Mouse (Mus musculus): Measurements from ENCODE around the gene Tmcc2. TPM values are rescaled to one million over a fixed set of nuclear protein-coding genes. Genes with fewer than 3 reads are reported as not detected.

Tmcc2 gene
- polyA plus RNA-seq, 1 experiment from 2014 or later = 598 TPM

DNA sequence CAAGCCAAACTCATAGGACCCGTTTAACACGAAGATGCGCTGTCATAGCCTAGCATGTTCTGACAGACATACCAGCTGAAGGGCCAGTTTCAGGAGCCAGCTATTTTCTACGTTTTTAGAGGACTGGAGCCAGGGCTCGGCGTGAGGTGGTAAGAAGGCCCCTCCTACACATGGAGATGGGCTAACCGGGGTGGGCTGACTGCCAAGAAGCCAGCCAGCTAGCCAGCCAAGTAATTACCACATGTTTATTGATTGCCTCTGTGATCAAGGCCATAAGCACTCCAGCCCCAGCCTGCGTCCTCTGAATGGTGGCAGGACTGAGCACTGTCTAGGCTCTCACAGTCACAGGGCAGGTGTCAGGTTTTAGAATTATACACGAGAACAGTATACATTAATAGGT is 64.3 kb downstream of the Tmcc2 start:
- no peak; the same call in 1 of the 2 replicates for ATAC-seq (ENCODE audit: insufficient read depth)
- H3K4me3 ChIP-seq (replicated peaks) = no peak overlapping the region
- no peak overlapping the region for H3K9ac ChIP-seq
- 68% methylated on average over 9 of the region's 9 CpGs for WGBS (ENCODE audit: insufficient replicate concordance)
- H3K4me2 ChIP-seq = no peak overlapping the region
- H3K27me3 ChIP-seq = no peaks in the 10 kb centered on the region
- peaks cover 15% of the 10 kb centered on the region for H3K36me3 ChIP-seq (replicated peaks)
- H3K27ac ChIP-seq (replicated peaks) = no peak overlapping the region
- no peaks in the 10 kb centered on the region for H3K9me3 ChIP-seq (replicated peaks)
- peaks cover 28% of the 10 kb centered on the region for H3K4me1 ChIP-seq (replicated peaks)

DNA sequence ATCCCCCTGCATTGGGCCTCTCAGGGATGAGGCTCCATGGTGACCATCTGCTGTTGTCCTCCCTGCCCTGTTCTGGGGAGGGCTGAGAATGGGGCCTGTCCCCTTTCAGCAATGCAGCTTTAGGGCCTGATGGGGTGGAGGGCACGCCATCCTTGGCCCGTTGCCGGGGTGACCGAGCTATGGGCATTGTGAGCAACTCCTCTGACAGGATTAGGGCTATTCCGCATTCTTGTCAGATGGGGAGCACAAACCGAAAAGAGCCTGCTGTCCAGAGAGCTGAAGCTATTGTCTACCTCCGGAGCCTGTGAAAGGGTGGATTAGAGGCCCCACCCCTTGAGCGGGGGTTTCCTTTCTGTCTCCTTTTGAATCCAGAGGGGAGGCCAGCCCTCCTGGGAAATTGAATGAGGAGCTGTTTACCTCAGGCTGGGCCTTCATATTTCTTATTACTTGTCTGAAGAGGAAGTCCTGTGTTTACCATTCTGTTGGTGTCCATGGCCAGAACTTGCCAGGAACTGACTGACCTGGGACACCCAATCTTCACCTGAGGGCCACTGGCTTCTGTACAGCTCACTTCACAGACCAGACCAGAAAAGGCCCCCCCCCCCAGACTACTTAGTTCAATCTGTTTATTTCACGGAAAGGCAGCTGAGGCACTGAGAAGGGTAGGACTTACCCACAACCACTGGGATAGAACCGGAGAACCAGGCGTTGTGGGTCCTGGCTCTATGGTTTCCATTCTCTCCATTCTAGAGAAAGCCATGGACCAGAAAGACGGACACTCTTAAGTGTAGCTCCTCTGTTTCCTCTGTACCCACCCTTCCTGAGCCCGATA is 68.2 kb downstream of the Tmcc2 start:
- 59% methylated on average over 13 of the region's 13 CpGs for WGBS (ENCODE audit: insufficient replicate concordance)
- H3K9ac ChIP-seq = no peak overlapping the region

GRCm38 (mm10) chr1:132321821-132322580 is 69.1 kb downstream of the Tmcc2 start:
- Histone ChIP-seq H3K4me1 (replicated peaks) (peaks cover 35% of the 10 kb centered on the region), H3K9ac (no peak overlapping the region), H3K9me3 (replicated peaks) (no peaks in the 10 kb centered on the region), H3K4me3 (replicated peaks) (no peak overlapping the region), H3K4me2 (no peak overlapping the region), H3K36me3 (replicated peaks) (0 out of 2 replicates have a peak, but pooled peaks cover 3% of the 10 kb centered on the region), H3K27me3 (peaks cover 30% of the 10 kb centered on the region), H3K27ac (replicated peaks) (no peak overlapping the region)
- no peak for ATAC-seq (ENCODE audit: insufficient read depth)
- WGBS (ENCODE audit: insufficient replicate concordance) = 67% methylated on average over 7 of the region's 7 CpGs

More for the DNA sequence above, 68.2 kb downstream of the Tmcc2 start:
- Histone ChIP-seq H3K27me3 (peaks cover 20% of the 10 kb centered on the region), H3K9me3 (replicated peaks) (no peaks in the 10 kb centered on the region), H3K4me1 (replicated peaks) (peaks cover 38% of the 10 kb centered on the region), H3K36me3 (replicated peaks) (0 out of 2 replicates have a peak, but pooled peaks cover 3% of the 10 kb centered on the region), H3K4me3 (replicated peaks) (no peak overlapping the region), H3K4me2 (no peak overlapping the region), H3K27ac (replicated peaks) (no peak overlapping the region)
- no peak for ATAC-seq (ENCODE audit: insufficient read depth)

DNA sequence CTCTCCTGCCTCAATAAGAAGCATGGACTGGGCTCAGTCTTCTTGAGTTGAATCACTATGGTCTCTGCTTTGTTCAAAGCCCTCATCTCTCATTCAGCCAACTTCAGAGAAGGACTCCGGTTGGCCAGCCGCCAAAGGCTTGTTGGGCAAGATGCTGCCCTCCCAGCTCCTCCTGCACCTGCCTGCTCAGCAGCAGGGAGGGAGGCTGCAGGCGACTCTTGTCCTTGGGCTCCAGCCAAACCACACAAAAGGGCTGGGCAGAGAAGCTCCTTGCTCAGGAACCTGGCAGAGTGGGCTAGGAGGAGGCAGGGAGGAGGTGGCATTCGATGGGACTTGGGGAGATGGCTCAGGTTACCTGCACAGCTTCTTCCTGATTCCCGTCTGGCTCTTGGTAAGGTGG is 71.8 kb downstream of the Tmcc2 start:
- Histone ChIP-seq H3K36me3 (replicated peaks) (no peaks in the 10 kb centered on the region), H3K9me3 (replicated peaks) (no peaks in the 10 kb centered on the region), H3K9ac (no peak overlapping the region), H3K4me2 (peak overlapping the region; percentile 12; the same call in 1 of the 2 replicates), H3K27ac (replicated peaks) (no peak overlapping the region), H3K4me1 (replicated peaks) (peaks cover 44% of the 10 kb centered on the region), H3K4me3 (replicated peaks) (no peak overlapping the region), H3K27me3 (peaks cover 57% of the 10 kb centered on the region)
- 47% methylated on average over 5 of the region's 5 CpGs for whole genome bisulfite sequencing (ENCODE audit: insufficient replicate concordance)
- no peak for ATAC-seq (ENCODE audit: insufficient read depth)

DNA sequence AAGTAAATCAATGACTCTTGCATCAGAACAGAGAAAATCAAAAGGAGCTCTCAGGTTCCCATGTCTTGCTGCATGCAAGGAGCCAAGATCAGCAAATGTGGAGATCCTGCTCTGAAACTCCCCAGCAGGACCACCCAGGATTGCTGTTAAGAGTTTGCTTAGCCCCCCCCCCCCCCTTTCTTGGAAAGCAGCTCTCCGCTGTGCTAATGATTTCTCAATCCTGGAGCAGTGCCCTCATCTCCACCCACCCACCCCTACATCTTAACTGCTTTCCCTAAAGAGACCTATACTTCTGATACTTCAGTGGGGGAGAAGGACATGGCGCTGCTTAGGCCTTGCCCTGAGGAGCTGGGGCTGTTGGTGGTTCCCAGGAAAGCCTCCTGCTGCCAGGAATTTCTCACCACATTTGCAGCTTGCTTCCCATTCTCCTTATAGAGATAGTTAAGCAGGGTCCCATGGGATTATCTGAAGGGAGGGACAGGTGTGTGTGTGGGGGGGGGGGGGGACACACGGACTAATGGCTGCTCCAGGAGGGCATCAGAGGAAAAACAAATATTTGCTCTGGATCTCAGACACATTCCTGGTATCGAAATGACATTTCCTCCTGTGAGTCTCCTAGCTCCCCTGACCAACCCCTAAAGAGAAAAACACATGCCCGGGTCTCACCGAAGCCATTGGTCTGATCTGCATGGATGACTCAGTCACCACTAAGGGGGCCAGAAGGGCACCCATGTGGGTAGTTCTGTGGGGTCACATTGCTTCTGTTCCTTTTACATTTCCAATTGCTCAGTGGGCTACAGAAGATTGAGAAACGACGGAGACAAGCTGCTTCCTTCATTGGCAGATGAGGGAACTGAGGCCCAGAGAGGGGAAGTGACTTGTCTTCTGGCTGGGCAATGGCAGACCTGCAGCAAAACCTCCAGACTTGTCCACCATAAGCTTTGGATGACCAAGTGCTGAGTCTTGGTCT is 72.9 kb downstream of the Tmcc2 start:
- peak overlapping the region; percentile 74 for H3K4me2 ChIP-seq
- no peak overlapping the region for H3K9ac ChIP-seq
- H3K9me3 ChIP-seq (replicated peaks) = no peaks in the 10 kb centered on the region
- H3K4me1 ChIP-seq (replicated peaks) = peaks cover 44% of the 10 kb centered on the region
- H3K27ac ChIP-seq (replicated peaks) = peak overlapping the region; percentile 36; the same call in 1 of the 2 replicates
- peak overlapping the region; percentile 58 for H3K4me3 ChIP-seq (replicated peaks)
- H3K27me3 ChIP-seq = peaks cover 67% of the 10 kb centered on the region
- WGBS (ENCODE audit: insufficient replicate concordance) = 40% methylated on average over 8 of the region's 8 CpGs
- H3K36me3 ChIP-seq (replicated peaks) = no peaks in the 10 kb centered on the region
- no peak for ATAC-seq (ENCODE audit: insufficient read depth)

DNA sequence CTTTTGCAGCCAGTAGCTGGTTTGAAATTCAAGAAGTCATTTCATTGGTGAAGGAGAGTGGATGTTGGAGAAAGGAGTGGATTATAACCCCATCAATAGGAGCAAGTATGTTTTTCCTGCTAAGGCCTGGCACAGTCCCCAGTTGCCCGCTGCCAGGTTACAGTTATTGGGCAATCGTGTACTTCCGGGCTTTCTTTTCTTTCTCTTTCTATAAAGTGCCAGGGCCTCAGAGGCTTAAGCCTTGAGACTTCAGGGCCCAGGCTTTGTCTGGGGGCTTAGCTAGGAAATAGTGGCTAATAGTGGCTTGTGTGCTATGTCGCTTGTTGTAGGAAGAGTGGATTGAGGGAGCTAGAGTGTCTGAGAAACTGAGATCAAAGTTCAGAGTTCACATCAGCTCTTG is 73.7 kb downstream of the Tmcc2 start:
- peaks cover 43% of the 10 kb centered on the region for H3K4me1 ChIP-seq (replicated peaks)
- peak overlapping the region; percentile 54 for H3K27ac ChIP-seq (replicated peaks)
- WGBS (ENCODE audit: insufficient replicate concordance) = 61% methylated on average over 4 of the region's 4 CpGs
- peak overlapping the region; percentile 74 for H3K4me2 ChIP-seq
- H3K4me3 ChIP-seq (replicated peaks) = peak overlapping the region; percentile 58
- no peak overlapping the region for H3K9ac ChIP-seq
- no peaks in the 10 kb centered on the region for H3K36me3 ChIP-seq (replicated peaks)
- no peak for ATAC-seq (ENCODE audit: insufficient read depth)
- H3K27me3 ChIP-seq = peaks cover 67% of the 10 kb centered on the region
- H3K9me3 ChIP-seq (replicated peaks) = no peaks in the 10 kb centered on the region

DNA sequence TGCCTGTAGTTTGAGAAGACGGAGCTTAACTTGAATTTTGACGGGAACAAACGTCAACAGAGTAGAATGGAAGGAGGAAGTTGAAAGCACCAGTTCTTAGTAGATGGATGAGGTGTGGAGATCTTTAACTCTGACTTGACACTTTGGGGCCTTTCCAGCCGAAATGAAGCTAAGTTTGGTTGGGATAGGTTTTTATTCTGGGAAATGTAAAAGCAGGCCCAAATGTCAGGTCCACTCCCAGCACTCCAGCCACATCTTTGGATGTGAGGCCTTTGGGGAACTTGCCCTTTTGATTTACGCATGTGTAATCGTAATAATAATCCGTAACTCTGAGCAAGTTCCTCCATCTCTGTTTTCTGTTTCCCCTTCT is 74.5 kb downstream of the Tmcc2 start:
- Histone ChIP-seq H3K4me3 (replicated peaks) (peak overlapping the region; percentile 58), H3K27me3 (peaks cover 67% of the 10 kb centered on the region), H3K9me3 (replicated peaks) (no peaks in the 10 kb centered on the region), H3K27ac (replicated peaks) (0 out of 2 replicates have a peak overlapping the region, but pooled peaks have one; percentile 1), H3K9ac (no peak overlapping the region), H3K4me2 (peak overlapping the region; percentile 74), H3K4me1 (replicated peaks) (peaks cover 45% of the 10 kb centered on the region), H3K36me3 (replicated peaks) (no peaks in the 10 kb centered on the region)
- ATAC-seq (ENCODE audit: insufficient read depth) = no peak
- 27% methylated on average over 7 of the region's 7 CpGs for WGBS (ENCODE audit: insufficient replicate concordance)

GRCm38 (mm10) chr1:132315889-132316624 is 75.0 kb downstream of the Tmcc2 start, which contains the start of gene Nuak2:
Gene Nuak2 (plus strand): TSS chr1:132316126.
- Histone ChIP-seq H3K4me3 (replicated peaks) (peak within 1 kb of the TSS; percentile 58), H3K27ac (replicated peaks) (0 out of 2 replicates have a peak within 1 kb of the TSS, but pooled peaks have one; percentile 1), H3K36me3 (replicated peaks) (no peaks in the 10 kb centered on the region), H3K9me3 (replicated peaks) (no peaks in the 10 kb centered on the region), H3K27me3 (peaks cover 70% of the 10 kb centered on the region), H3K4me2 (peak within 1 kb of the TSS; percentile 74), H3K9ac (peak within 1 kb of the TSS; percentile 49), H3K4me1 (replicated peaks) (peaks cover 48% of the 10 kb centered on the region)
- ATAC-seq (ENCODE audit: insufficient read depth) = peak; percentile 74
- WGBS (ENCODE audit: insufficient replicate concordance) = under 1% methylated on average over 67 of the region's 67 CpGs

- no peaks in the 10 kb centered on the region for H3K9me3 ChIP-seq (replicated peaks)
- no peak overlapping the region for H3K27ac ChIP-seq (replicated peaks)
- ATAC-seq (ENCODE audit: insufficient read depth) = no peak
- peaks cover 75% of the 10 kb centered on the region for H3K27me3 ChIP-seq
- H3K4me1 ChIP-seq (replicated peaks) = peaks cover 31% of the 10 kb centered on the region
- no peak overlapping the region for H3K4me3 ChIP-seq (replicated peaks)
- no peak overlapping the region for H3K4me2 ChIP-seq
- WGBS (ENCODE audit: insufficient replicate concordance) = 52% methylated on average over 3 of the region's 3 CpGs
- no peak overlapping the region for H3K9ac ChIP-seq
- no peaks in the 10 kb centered on the region for H3K36me3 ChIP-seq (replicated peaks)
Observed at GRCm38 (mm10) chr1:132312703-132313102, 78.4 kb downstream of the Tmcc2 start.

GRCm38 (mm10) chr1:132312043-132312442 is 79.0 kb downstream of the Tmcc2 start:
- ATAC-seq (ENCODE audit: insufficient read depth) = no peak
- Histone ChIP-seq H3K9me3 (replicated peaks) (no peaks in the 10 kb centered on the region), H3K27ac (replicated peaks) (no peak overlapping the region), H3K36me3 (replicated peaks) (no peaks in the 10 kb centered on the region), H3K4me3 (replicated peaks) (no peak overlapping the region), H3K27me3 (peaks cover 72% of the 10 kb centered on the region), H3K4me1 (replicated peaks) (peaks cover 31% of the 10 kb centered on the region), H3K4me2 (no peak overlapping the region), H3K9ac (no peak overlapping the region)
- 14% methylated on average over 2 of the region's 2 CpGs for WGBS (ENCODE audit: insufficient replicate concordance)
